Mouse (Mus musculus) ES-Bruce4 (cell line): ENCODE data around the gene Gnaq.

Source experiments
- CTCF ChIP-seq: IDR thresholded peaks from one replicate; pipeline ENCODE4 v1.8.1; 2011; ENCODE audit warnings: low read depth, low read length
- EP300 ChIP-seq: IDR thresholded peaks from 2 replicates; pipeline ENCODE4 v1.6.1; 2011; ENCODE audit warnings: low read depth, low read length; ENCODE audit not compliant: insufficient read depth
- POLR2A ChIP-seq: IDR thresholded peaks from one replicate; pipeline ENCODE4 v1.8.1; 2011; ENCODE audit warnings: low read length; ENCODE audit not compliant: insufficient read depth

GRCm38 (mm10) chr19:16309031-16309430, 176.4 kb downstream of the Gnaq start:
- TF ChIP-seq CTCF: no peak
- no peak for TF ChIP-seq POLR2A
- no peak for TF ChIP-seq EP300
